Mouse (Mus musculus): ENCODE measurements around the gene Mrgprx2.
"Not testable (repeated sequence)": the region's sequence is repeated elsewhere in the genome, so short reads cannot be mapped to it uniquely, and the experiment has no call there.

Mrgprx2 gene

DNA sequence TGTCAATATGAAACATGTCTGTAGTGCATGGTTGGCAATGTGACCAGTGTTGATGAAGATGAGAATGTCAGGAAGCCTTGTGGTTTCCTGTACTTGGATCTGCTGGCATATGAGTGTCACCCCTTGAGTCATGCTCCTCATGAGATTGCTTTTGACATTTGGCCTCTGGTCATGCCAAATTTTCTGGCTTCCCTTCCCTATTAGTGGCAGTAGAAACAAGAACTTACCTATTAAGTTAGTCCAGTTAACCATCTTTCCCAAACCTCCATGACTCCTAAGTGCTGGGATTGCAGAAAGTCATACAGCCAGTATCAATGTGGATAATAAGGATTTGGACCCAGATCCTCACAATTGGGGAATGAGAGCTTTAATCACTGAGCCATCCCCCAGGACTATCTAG is at the start of gene Mrgprx2:
Mrgprx2 (minus strand) TSS at position 101 of the 400 bp plus-strand sequence.
- DNase-seq (ENCODE audit: low read depth, low spot score), result no peak

DNA sequence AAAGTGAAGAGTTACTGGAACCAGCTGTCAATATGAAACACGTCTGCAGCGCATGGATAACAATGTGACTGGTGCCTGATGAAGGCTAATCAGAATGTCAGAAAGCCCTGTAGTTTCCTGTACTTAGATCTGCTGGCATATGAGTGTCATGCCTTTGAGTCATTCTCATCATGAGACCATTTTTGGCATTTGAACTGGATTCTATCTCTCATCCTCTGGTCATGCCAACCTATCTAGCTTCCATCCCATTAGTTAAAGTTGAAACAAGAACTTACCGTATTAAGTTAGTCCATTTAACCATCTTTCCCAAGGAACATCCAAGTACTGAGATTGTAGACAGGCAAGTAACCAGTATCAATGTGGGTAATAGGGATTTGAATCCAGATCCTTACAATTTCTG is 42.9 kb downstream of the Mrgprx2 start, which contains the start of gene Mrgprb1:
Mrgprb1 (minus strand) TSS at position 101 of the 400 bp plus-strand sequence.
- DNase-seq (ENCODE audit: low read depth, low spot score), result no peak

DNA sequence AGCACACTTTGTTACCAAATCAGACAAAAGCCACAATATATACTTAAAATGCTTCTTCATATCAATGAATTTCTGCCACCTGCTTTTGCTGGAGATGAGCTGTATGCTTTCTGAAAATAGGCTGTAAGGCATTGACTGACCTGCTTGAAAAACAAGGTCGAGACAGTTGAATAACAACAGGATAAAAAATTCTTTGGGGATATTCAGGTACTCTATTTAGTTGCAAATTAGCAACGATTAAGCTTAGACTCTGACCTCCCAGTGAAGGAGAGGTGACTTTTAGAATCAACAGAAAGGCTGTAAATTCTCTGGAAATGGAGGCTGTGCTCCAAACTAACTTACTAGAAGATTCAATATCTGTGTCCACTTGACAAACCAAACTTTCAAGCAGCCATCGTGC is 62.5 kb downstream of the Mrgprx2 start:
- DNase-seq (ENCODE audit: low read depth, low spot score), result no peak

DNA sequence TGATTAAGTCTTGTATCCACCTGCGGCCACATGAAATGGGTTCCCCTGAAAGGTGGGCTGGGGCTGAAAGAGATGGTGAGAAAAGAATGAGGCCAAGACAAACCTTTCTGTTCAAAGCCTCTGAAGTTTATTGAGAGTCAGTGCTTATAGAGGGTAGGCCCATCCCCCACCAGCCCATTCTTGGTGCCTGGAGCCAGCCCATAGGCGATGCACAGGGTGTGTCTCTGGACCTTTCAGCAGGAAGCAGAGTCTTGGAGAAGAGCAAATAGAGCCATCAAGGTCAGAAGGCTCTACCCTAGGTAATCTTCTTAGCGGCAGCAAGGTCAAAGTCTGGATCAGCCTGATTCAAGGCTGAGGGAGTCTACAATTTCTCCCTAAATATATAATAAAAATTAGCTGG is 63.2 kb downstream of the Mrgprx2 start:
- DNase-seq (ENCODE audit: low read depth, low spot score), result not testable (repeated sequence)
